ENCODE assay signal across 9 mouse cellular contexts in the genomic region with DNA sequence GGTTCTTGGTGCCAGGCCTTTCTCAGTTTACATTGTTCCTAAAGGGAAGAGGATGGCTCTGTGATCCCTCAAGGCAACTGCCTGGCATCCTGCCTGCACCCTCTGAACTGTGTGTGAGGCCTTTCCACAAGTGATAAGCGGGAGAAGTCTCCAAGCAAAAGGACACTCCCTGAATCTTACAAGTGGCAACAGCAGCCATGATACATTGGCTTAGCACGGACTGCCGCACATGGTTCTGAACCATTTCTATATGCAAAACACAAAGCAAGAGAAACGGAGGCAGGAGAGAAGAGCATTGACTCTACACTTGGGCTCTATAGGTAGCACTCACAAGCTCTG. TPM values are rescaled to one million over a fixed set of nuclear protein-coding genes. Genes with fewer than 3 reads are reported as not detected.
DNase-seq lines count a peak whose midpoint lies in the region; ATAC-seq and TF ChIP-seq lines count a peak whose summit lies in the region.
"Had no signal": no experiment of that assay in that cellular context is flagged by ENCODE, and none has a peak within 500 bp of the region (broad histone marks: within the 10 kb centered on the region; RNA-seq: fewer than 3 reads in every experiment).

No protein-coding gene starts in this region.

- no peaks in the 10 kb centered on the region for H3K9me3 ChIP-seq in lung, embryonic 16.5 days (ENCODE audit: control insufficient read depth, low read length)
- no peaks in the 10 kb centered on the region for H3K9me3 ChIP-seq in intestine, embryonic 14.5 days (ENCODE audit: control insufficient read depth, low read length)

- peak overlapping the region; percentile 70 for H3K4me3 ChIP-seq in lung, embryonic 16.5 days (ENCODE audit: low read length)
- H3K4me3 ChIP-seq in intestine, embryonic 14.5 days (ENCODE audit: low read depth, low read length) = 0 out of 2 replicates have a peak overlapping the region, but pooled peaks have one; percentile 15
- no peak overlapping the region for H3K4me3 ChIP-seq in olfactory bulb, adult 2 months (ENCODE audit: insufficient read depth, low read depth, low read length)

- 67% methylated on average over 4 of the region's 4 CpGs for WGBS in lung, embryonic 16.5 days
- 80% methylated on average over 4 of the region's 4 CpGs for WGBS in intestine, embryonic 14.5 days
- WGBS in olfactory bulb, adult 2 months = 85% methylated on average over 4 of the region's 4 CpGs

- H3K27ac ChIP-seq in lung, embryonic 16.5 days (ENCODE audit: low read length) = peak overlapping the region; percentile 89
- H3K27ac ChIP-seq in intestine, embryonic 14.5 days (ENCODE audit: low read depth) = peak overlapping the region; percentile 43; the same call in 1 of the 2 replicates
- peak overlapping the region; percentile 49; the same call in 1 of the 2 replicates for H3K27ac ChIP-seq in olfactory bulb, adult 2 months (ENCODE audit: insufficient read depth, low read depth, low read length)

- peaks cover 44% of the 10 kb centered on the region for H3K4me1 ChIP-seq in lung, embryonic 16.5 days (replicated peaks; ENCODE audit: control insufficient read depth, insufficient read depth, low read length)
- H3K4me1 ChIP-seq in intestine, embryonic 14.5 days (replicated peaks; ENCODE audit: control insufficient read depth, insufficient read depth, low read length) = peaks cover 32% of the 10 kb centered on the region
- peaks cover 38% of the 10 kb centered on the region for H3K4me1 ChIP-seq in olfactory bulb, adult 2 months (ENCODE audit: control insufficient read depth, insufficient read depth, low read length)

- no peak for TF ChIP-seq CTCF in olfactory bulb, adult 2 months (IDR thresholded peaks at IDR 0.05; ENCODE audit: insufficient read depth, low read depth, low read length)

- no peak for ATAC-seq in lung, embryonic 16.5 days (ENCODE audit: low read depth)
- no peak for ATAC-seq in intestine, embryonic 14.5 days (replicated peaks; ENCODE audit: low FRiP score, low TSS enrichment, low read depth)

- H3K4me2 ChIP-seq in lung, embryonic 16.5 days (ENCODE audit: low read depth, low read length) = peak overlapping the region; percentile 80
- peak overlapping the region; percentile 91 for H3K4me2 ChIP-seq in intestine, embryonic 14.5 days (ENCODE audit: low read length)

- DNase-seq in adrenal gland, adult (ENCODE audit: inconsistent age in 2 of 2, low spot score in 1 of 2) = peak; percentile 72 to 82
- DNase-seq in adrenal gland, adult 18-20 months (ENCODE audit: low spot score in 2 of 2) = no peak
- no peak for DNase-seq in lung, postnatal 10 days
- no peak for DNase-seq in intestine, embryonic 14.5 days (ENCODE audit: low spot score)
- no peak for DNase-seq in thymus, postnatal 25 days
- DNase-seq in urinary bladder, adult 2 months (ENCODE audit: low spot score) = no peak
- DNase-seq: gastrocnemius, postnatal 36 days had no signal

- no peaks in the 10 kb centered on the region for H3K27me3 ChIP-seq in lung, embryonic 16.5 days (ENCODE audit: control insufficient read depth, insufficient read depth, low read depth, low read length)
- no peaks in the 10 kb centered on the region for H3K27me3 ChIP-seq in intestine, embryonic 14.5 days (replicated peaks; ENCODE audit: control insufficient read depth, insufficient read depth, low read length)

- no peak for TF ChIP-seq POLR2A in olfactory bulb, adult 2 months (IDR thresholded peaks at IDR 0.05; ENCODE audit: insufficient read depth, low read depth, low read length)

- no peaks in the 10 kb centered on the region for H3K36me3 ChIP-seq in lung, embryonic 16.5 days (ENCODE audit: control insufficient read depth, insufficient read depth, low read length)
- no peaks in the 10 kb centered on the region for H3K36me3 ChIP-seq in intestine, embryonic 14.5 days (ENCODE audit: control insufficient read depth, insufficient read depth, low read length)

- 0 out of 2 replicates have a peak overlapping the region, but pooled peaks have one; percentile 21 for H3K9ac ChIP-seq in lung, embryonic 16.5 days (ENCODE audit: low read length)
- no peak overlapping the region for H3K9ac ChIP-seq in intestine, embryonic 14.5 days (ENCODE audit: low read length)

RNA-seq across cellular contexts. Expression of a gene that starts 3.0 kb away (rescaled TPM):
- 10 to 100 TPM; 13.9 to 23.5 TPM for total RNA-seq in adrenal gland, adult 18-20 months (2021)
- polyA plus RNA-seq in lung, embryonic 16.5 days (2015; fragmentation: Nextera tagmentation; extraction: Ambion mirVana) = 10.6 and 11.8 TPM in 2 replicates
- 12.9 and 13.7 TPM in 2 replicates for polyA plus RNA-seq in intestine, embryonic 14.5 days (2014; fragmentation: Nextera tagmentation; extraction: Ambion mirVana)
- not detected in 2 replicates for polyA plus RNA-seq in olfactory bulb, adult 2 months (2012; ENCODE audit: insufficient read depth, insufficient read length, low replicate concordance, missing spikeins)
- polyA plus RNA-seq in urinary bladder, adult 2 months (2012; rRNA removed) = 14.0 and 15.4 TPM in 2 replicates

RNA-seq across cellular contexts. Expression of a gene that starts 3.2 kb away (rescaled TPM):
- 10 to 100 TPM; 26.5 to 36.7 TPM for total RNA-seq in adrenal gland, adult 18-20 months (2021)
- 34.6 and 38.1 TPM in 2 replicates for polyA plus RNA-seq in lung, embryonic 16.5 days (2015; fragmentation: Nextera tagmentation; extraction: Ambion mirVana)
- polyA plus RNA-seq in intestine, embryonic 14.5 days (2014; fragmentation: Nextera tagmentation; extraction: Ambion mirVana) = 56.7 and 57.4 TPM in 2 replicates
- polyA plus RNA-seq in olfactory bulb, adult 2 months (2012; ENCODE audit: insufficient read depth, insufficient read length, low replicate concordance, missing spikeins) = not detected in 2 replicates
- 73.5 and 89.4 TPM in 2 replicates for polyA plus RNA-seq in urinary bladder, adult 2 months (2012; rRNA removed)

Comparison
In these comparisons a context has a peak if more than half of its experiments do, and no peak if none do; other contexts are left out.
1. DNase-seq: peak in adrenal gland, adult (2 of 2); none in adrenal gland, adult 18-20 months (0 of 2), lung, postnatal 10 days (single experiment), intestine, embryonic 14.5 days (single experiment), thymus, postnatal 25 days (single experiment) and urinary bladder, adult 2 months (single experiment).
2. RNA of a gene that starts 3.0 kb away (polyA plus RNA-seq): 14.0 to 15.4 TPM in urinary bladder, adult 2 months, 12.9 to 13.7 TPM in intestine, embryonic 14.5 days and 10.6 to 11.8 TPM in lung, embryonic 16.5 days; not detected in olfactory bulb, adult 2 months; every median in the first group is over 10 times any median in the second.
3. RNA of a gene that starts 3.2 kb away (polyA plus RNA-seq): 73.5 to 89.4 TPM in urinary bladder, adult 2 months, 56.7 to 57.4 TPM in intestine, embryonic 14.5 days and 34.6 to 38.1 TPM in lung, embryonic 16.5 days; not detected in olfactory bulb, adult 2 months; every median in the first group is over 10 times any median in the second.
4. Peak in every context shown above with its lines, with median percentiles within 50 percentile points of each other: H3K27ac ChIP-seq.